In genomic region chr10:59970450-59971062, GRCm38 (mm10) we compare ENCODE assay signal across 8 mouse cellular contexts. TPM values are rescaled to one million over a fixed set of nuclear protein-coding genes. Genes with fewer than 3 reads are reported as not detected.
DNase-seq lines count a peak whose midpoint lies in the region; ATAC-seq and TF ChIP-seq lines count a peak whose summit lies in the region.

No protein-coding gene starts in this region.

- H3K27ac ChIP-seq in forebrain, embryonic 14.5 days (ENCODE audit: low read depth, low read length) = peak overlapping the region; percentile 87; the same call in 1 of the 2 replicates
- H3K27ac ChIP-seq in limb, embryonic 11.5 days (replicated peaks; ENCODE audit: low read depth, low read length) = peak overlapping the region; percentile 86
- H3K27ac ChIP-seq in neural tube, embryonic 15.5 days (replicated peaks) = peak overlapping the region; percentile 96

- 0 out of 2 replicates have a peak, but pooled peaks cover 3% of the 10 kb centered on the region for H3K27me3 ChIP-seq in forebrain, embryonic 14.5 days (replicated peaks; ENCODE audit: control insufficient read depth, insufficient read depth, low read length)
- H3K27me3 ChIP-seq in limb, embryonic 11.5 days (ENCODE audit: control insufficient read depth, insufficient read depth, low read length) = no peaks in the 10 kb centered on the region
- H3K27me3 ChIP-seq in neural tube, embryonic 15.5 days (replicated peaks) = no peaks in the 10 kb centered on the region

- TF ChIP-seq CTCF in lung, adult 2 months (IDR thresholded peaks at IDR 0.05; ENCODE audit: insufficient read depth, low read length) = no peak

- no peak for DNase-seq in lung, adult 2 months
- no peak for DNase-seq in lung, postnatal 4 days
- no peak for DNase-seq in forebrain, embryonic 14.5 days (ENCODE audit: low spot score)
- no peak for DNase-seq in limb, embryonic 11.5 days (ENCODE audit: low spot score)
- DNase-seq in B cell, adult 2 months = no peak
- DNase-seq in spleen, postnatal 36 days (ENCODE audit: low spot score in 2 of 2) = no peak
- DNase-seq in left cerebral cortex, adult 18-20 months (ENCODE audit: low spot score in 2 of 2) = no peak

- peak overlapping the region; percentile 61 for H3K4me2 ChIP-seq in forebrain, embryonic 14.5 days (ENCODE audit: low read length)
- H3K4me2 ChIP-seq in limb, embryonic 11.5 days (ENCODE audit: low read depth, severe bottlenecking) = peak overlapping the region; percentile 78
- H3K4me2 ChIP-seq in neural tube, embryonic 15.5 days = peak overlapping the region; percentile 74

- H3K36me3 ChIP-seq in forebrain, embryonic 14.5 days (ENCODE audit: control insufficient read depth, insufficient read depth, low read length) = no peaks in the 10 kb centered on the region
- no peaks in the 10 kb centered on the region for H3K36me3 ChIP-seq in limb, embryonic 11.5 days (ENCODE audit: control insufficient read depth, insufficient read depth, low read length)
- no peaks in the 10 kb centered on the region for H3K36me3 ChIP-seq in neural tube, embryonic 15.5 days

- H3K9me3 ChIP-seq in forebrain, embryonic 14.5 days (replicated peaks; ENCODE audit: control insufficient read depth, low read length) = no peaks in the 10 kb centered on the region
- no peaks in the 10 kb centered on the region for H3K9me3 ChIP-seq in limb, embryonic 11.5 days (ENCODE audit: control insufficient read depth, low read length)
- H3K9me3 ChIP-seq in neural tube, embryonic 15.5 days (replicated peaks) = no peaks in the 10 kb centered on the region

- H3K9ac ChIP-seq in forebrain, embryonic 14.5 days (ENCODE audit: low read length) = peak overlapping the region; percentile 84
- H3K9ac ChIP-seq in limb, embryonic 11.5 days (ENCODE audit: low read length) = peak overlapping the region; percentile 87
- H3K9ac ChIP-seq in neural tube, embryonic 15.5 days (replicated peaks) = peak overlapping the region; percentile 89

- peak overlapping the region; percentile 82 for H3K4me3 ChIP-seq in lung, adult 2 months (replicated peaks; ENCODE audit: extremely low read depth, low read depth, low read length)
- H3K4me3 ChIP-seq in forebrain, embryonic 14.5 days (ENCODE audit: low read depth, low read length) = peak overlapping the region; percentile 43
- H3K4me3 ChIP-seq in limb, embryonic 11.5 days (ENCODE audit: low read depth, low read length) = peak overlapping the region; percentile 46
- peak overlapping the region; percentile 54 for H3K4me3 ChIP-seq in neural tube, embryonic 15.5 days (replicated peaks)

- ATAC-seq in forebrain, embryonic 14.5 days = no peak
- no peak for ATAC-seq in limb, embryonic 11.5 days (ENCODE audit: insufficient number of reproducible peaks, low FRiP score, low TSS enrichment, low read depth)
- ATAC-seq in neural tube, embryonic 15.5 days (ENCODE audit: low FRiP score) = peak; percentile 1; the same call in 1 of the 2 replicates

- no peak for TF ChIP-seq POLR2A in lung, adult 2 months (IDR thresholded peaks at IDR 0.05; ENCODE audit: borderline replicate concordance, extremely low read depth, low read depth, low read length)

- H3K4me1 ChIP-seq in lung, adult 2 months (ENCODE audit: control insufficient read depth, insufficient read depth, low read length) = peaks cover 34% of the 10 kb centered on the region
- peaks cover 10% of the 10 kb centered on the region for H3K4me1 ChIP-seq in forebrain, embryonic 14.5 days (ENCODE audit: control insufficient read depth, insufficient read depth, low read length)
- H3K4me1 ChIP-seq in limb, embryonic 11.5 days (ENCODE audit: control insufficient read depth, insufficient read depth, low read length) = peaks cover 30% of the 10 kb centered on the region
- H3K4me1 ChIP-seq in neural tube, embryonic 15.5 days = peaks cover 34% of the 10 kb centered on the region

- 22% methylated on average over 6 of the region's 6 CpGs for WGBS in lung, adult 2 months
- 26% methylated on average over 6 of the region's 6 CpGs for WGBS in forebrain, embryonic 14.5 days
- WGBS in limb, embryonic 11.5 days = 26% methylated on average over 6 of the region's 6 CpGs
- 28% methylated on average over 6 of the region's 6 CpGs for WGBS in neural tube, embryonic 15.5 days

RNA-seq across cellular contexts. Expression of gene Ddit4, which starts 18.9 kb away (rescaled TPM):
- 32.6 and 53.4 TPM in 2 replicates for polyA plus RNA-seq in lung, adult 2 months (2012; rRNA removed)
- 10.2 and 11.1 TPM in 2 replicates for polyA plus RNA-seq in forebrain, embryonic 14.5 days (2014; fragmentation: Nextera tagmentation; extraction: Ambion mirVana)
- polyA plus RNA-seq in limb, embryonic 11.5 days (2014; fragmentation: Nextera tagmentation; extraction: Ambion mirVana) = 6.8 and 10.2 TPM in 2 replicates
- 80.8 and 91.6 TPM in 2 replicates for polyA plus RNA-seq in neural tube, embryonic 15.5 days (2015; fragmentation: Nextera tagmentation; extraction: Ambion mirVana)
- total RNA-seq in left cerebral cortex, adult 18-20 months (2021) = 10 to 100 TPM; 35.8 to 41.3 TPM

RNA-seq across cellular contexts. Expression of gene Ascc1, which starts 32.0 kb away (rescaled TPM):
- 21.1 and 29.5 TPM in 2 replicates for polyA plus RNA-seq in lung, adult 2 months (2012; rRNA removed)
- 45.4 and 50.2 TPM in 2 replicates for polyA plus RNA-seq in forebrain, embryonic 14.5 days (2014; fragmentation: Nextera tagmentation; extraction: Ambion mirVana)
- polyA plus RNA-seq in limb, embryonic 11.5 days (2014; fragmentation: Nextera tagmentation; extraction: Ambion mirVana) = 45.2 and 46.7 TPM in 2 replicates
- 45.4 and 47.3 TPM in 2 replicates for polyA plus RNA-seq in neural tube, embryonic 15.5 days (2015; fragmentation: Nextera tagmentation; extraction: Ambion mirVana)
- 10 to 100 TPM; 14.1 to 14.8 TPM for total RNA-seq in left cerebral cortex, adult 18-20 months (2021)

RNA-seq across cellular contexts. Expression of gene Anapc16, which starts 32.4 kb away (rescaled TPM):
- 61.1 and 64.5 TPM in 2 replicates for polyA plus RNA-seq in lung, adult 2 months (2012; rRNA removed)
- 96.5 and 99.7 TPM in 2 replicates for polyA plus RNA-seq in forebrain, embryonic 14.5 days (2014; fragmentation: Nextera tagmentation; extraction: Ambion mirVana)
- polyA plus RNA-seq in limb, embryonic 11.5 days (2014; fragmentation: Nextera tagmentation; extraction: Ambion mirVana) = 111 and 112 TPM in 2 replicates
- polyA plus RNA-seq in neural tube, embryonic 15.5 days (2015; fragmentation: Nextera tagmentation; extraction: Ambion mirVana) = 106 TPM in 2 replicates
- total RNA-seq in left cerebral cortex, adult 18-20 months (2021) = 10 to 100 TPM; 60.4 to 60.9 TPM
